Mouse (Mus musculus) embryonic facial prominence, embryonic 14.5 days (tissue): ENCODE measurements at regions not wholly inside any gene's neighbourhood (a gene's known extent, or its start where the extent isn't known, plus 50 kb on each side); places are given as distances from the start of the nearest gene placed in this dataset.

Experiments
- ATAC-seq: fragments of 200-750 bp; cut with Nextera tagmentation; 2 replicates; pipeline ENCODE4 v1.8.0; 2017; ENCODE audit warnings: low read depth, moderate number of reproducible peaks, moderate TSS enrichment
- DNase-seq: peaks from one replicate; pipeline ENCODE4 v3.0.0-alpha.2; 2015; ENCODE audit warnings: low spot score
- H3K27ac ChIP-seq: fragments of 300-500 bp; sonication (generic); replicated peaks from 2 replicates; pipeline ENCODE4 v1.5.1; 2014; ENCODE audit warnings: low read depth, mild to moderate bottlenecking, low read length, moderate library complexity
- H3K27me3 ChIP-seq: fragments of 300-500 bp; sonication (generic); replicated peaks from 2 replicates; pipeline ENCODE4 v1.6.1; 2014; ENCODE audit warnings: low read length; ENCODE audit not compliant: control insufficient read depth, insufficient read depth
- H3K36me3 ChIP-seq: fragments of 300-500 bp; sonication (generic); 2 replicates; pipeline ENCODE4 v1.6.1; 2014; ENCODE audit warnings: low read length, mixed read lengths; ENCODE audit not compliant: control insufficient read depth, insufficient read depth
- H3K4me1 ChIP-seq: fragments of 300-500 bp; sonication (generic); 2 replicates; pipeline ENCODE4 v1.6.1; 2014; ENCODE audit warnings: antibody characterized with exemption, low read length; ENCODE audit not compliant: control insufficient read depth, insufficient read depth
- H3K4me2 ChIP-seq: fragments of 300-500 bp; sonication (generic); 2 replicates; pipeline ENCODE4 v1.6.1; 2014; ENCODE audit warnings: low read depth, mild to moderate bottlenecking, low read length, moderate library complexity, mixed read lengths
- H3K4me3 ChIP-seq: fragments of 300-500 bp; sonication (generic); 2 replicates; pipeline ENCODE4 v1.5.1; 2014; ENCODE audit warnings: low read depth, mild to moderate bottlenecking, low read length
- H3K9ac ChIP-seq: fragments of 300-500 bp; sonication (generic); 2 replicates; pipeline ENCODE4 v1.6.1; 2014; ENCODE audit warnings: low read depth, mild to moderate bottlenecking, low read length, moderate library complexity, mixed read lengths
- H3K9me3 ChIP-seq: fragments of 300-500 bp; sonication (generic); 2 replicates; pipeline ENCODE4 v1.6.1; 2016; ENCODE audit warnings: low read length; ENCODE audit not compliant: control insufficient read depth
- WGBS: fragments of 180-500 bp; shearing (Covaris S2); extraction: QIAGEN DNeasy Blood & Tissue Kit; methylation state at CpG from one replicate; pipeline ENCODE4 v1.1.7; 2014; 5-methylcytosine and 5-hydroxymethylcytosine counted together

DNA sequence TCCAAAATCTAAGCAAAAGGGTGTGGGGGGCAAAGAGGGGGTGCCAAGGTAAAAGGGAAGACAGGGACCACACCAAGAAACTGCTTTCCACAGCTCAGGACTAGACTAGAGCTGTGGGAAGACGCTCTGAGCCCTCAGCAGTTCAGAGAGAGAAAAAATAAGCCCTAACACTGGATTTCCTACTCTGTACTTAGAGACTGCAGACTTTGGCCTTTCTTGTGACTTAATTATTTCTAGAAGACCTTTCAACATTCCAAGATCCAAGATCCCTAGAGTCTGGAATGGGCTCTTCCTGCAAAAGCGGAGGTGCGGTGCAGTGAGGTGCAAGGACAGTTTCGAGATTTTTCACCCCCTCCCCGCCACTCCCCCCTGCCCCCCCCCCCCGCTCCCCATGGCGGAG lies 141.3 kb downstream of the Nkx6-1 start:
- H3K27me3 ChIP-seq: peaks cover 35% of the 10 kb centered on the region
- WGBS: 23% methylated on average over 6 of the region's 7 CpGs
- H3K4me2 ChIP-seq: peak overlapping the region; percentile 42

DNA sequence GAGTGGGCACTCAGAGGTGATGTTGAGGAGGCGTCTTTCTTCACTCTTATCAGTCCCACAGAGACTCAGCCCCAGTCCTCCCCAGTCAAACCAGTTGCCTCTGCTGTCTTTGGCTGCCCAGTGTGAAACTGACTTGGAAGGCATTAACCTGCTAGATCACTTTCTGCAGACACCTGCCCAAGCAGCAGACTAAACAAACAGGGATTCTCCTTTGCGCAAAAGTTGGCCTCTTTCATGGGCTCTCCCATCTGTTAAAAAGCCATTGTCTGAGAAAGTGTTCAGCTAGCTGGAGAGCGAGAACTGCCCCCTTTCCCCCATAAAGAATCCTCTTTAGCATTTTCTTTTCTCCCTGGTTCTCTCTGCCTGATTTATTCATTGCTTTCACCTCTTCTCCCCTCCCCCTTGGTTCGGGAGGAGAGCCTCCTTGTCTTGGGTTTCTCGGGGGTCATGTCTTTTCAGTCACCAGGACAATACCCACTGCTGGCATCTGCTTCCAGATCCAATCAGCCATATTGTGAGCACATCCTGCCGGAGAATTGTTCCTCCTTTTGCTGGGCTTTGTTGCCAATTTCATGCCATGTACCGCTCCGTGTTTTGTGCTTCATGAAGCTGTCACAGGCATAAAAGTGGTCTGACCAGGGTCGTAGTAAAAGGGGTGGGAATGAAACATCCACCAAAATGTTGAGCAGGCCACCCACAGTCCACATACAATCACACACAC lies 143.7 kb downstream of the Nkx6-1 start:
- Histone ChIP-seq H3K4me2 (no peak overlapping the region), H3K9me3 (no peaks in the 10 kb centered on the region), H3K9ac (no peak overlapping the region), H3K36me3 (no peaks in the 10 kb centered on the region), H3K4me3 (no peak overlapping the region), H3K4me1 (0 out of 2 replicates have a peak, but pooled peaks cover 4% of the 10 kb centered on the region), H3K27me3 (peaks cover 35% of the 10 kb centered on the region), H3K27ac (no peak overlapping the region)
- DNase-seq: no peak
- no peak for ATAC-seq
- WGBS: 35% methylated on average over 9 of the region's 9 CpGs

More for the DNA sequence above, 141.3 kb downstream of the Nkx6-1 start:
- H3K4me3 ChIP-seq: 0 out of 2 replicates have a peak overlapping the region, but pooled peaks have one; percentile 13
- no peaks in the 10 kb centered on the region for H3K9me3 ChIP-seq
- peak overlapping the region; percentile 25; the same call in 1 of the 2 replicates for H3K9ac ChIP-seq
- ATAC-seq (no peak), DNase-seq (no peak)
- H3K27ac ChIP-seq: no peak overlapping the region
- H3K36me3 ChIP-seq: no peaks in the 10 kb centered on the region
- H3K4me1 ChIP-seq: 0 out of 2 replicates have a peak, but pooled peaks cover 4% of the 10 kb centered on the region

DNA sequence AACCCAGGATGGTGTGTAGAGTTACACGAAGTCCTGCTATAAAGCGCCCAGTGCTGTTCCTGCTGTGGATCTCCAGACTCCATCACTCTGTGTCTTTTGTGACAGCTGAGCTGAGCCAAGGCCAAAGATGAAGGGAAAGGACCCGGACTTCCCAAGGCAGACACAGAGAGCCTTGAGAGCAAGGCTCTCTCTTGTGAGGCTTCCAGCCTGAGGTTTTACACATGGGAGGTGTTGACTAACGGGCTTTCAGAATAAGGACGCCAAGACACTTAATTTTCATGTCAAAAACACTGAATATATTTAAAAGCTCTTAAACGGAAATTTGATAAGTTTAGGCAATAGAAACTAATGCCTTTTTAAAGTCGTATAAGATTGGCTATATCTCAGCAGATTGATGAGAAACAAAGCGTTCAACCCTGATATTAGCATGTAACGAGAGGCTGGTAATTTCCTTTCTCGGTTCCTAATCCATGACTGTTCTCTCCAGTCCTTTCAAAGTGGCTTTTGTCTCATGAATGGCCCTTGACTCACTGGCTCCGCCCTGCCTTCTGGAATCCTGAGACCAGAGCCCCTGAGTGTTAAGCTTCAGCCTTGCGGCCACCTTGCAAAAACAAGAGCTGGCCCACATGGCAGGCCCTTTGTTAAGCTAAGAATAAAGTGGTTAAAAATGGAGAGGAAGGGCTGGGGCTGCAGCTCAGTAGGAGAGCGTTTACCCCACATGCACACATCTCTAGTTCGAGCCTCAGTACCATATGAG lies 145.8 kb downstream of the Nkx6-1 start:
- H3K9ac ChIP-seq: no peak overlapping the region
- 38% methylated on average over 14 of the region's 14 CpGs for WGBS
- ATAC-seq (no peak), DNase-seq (peak; percentile 17)
- H3K4me1 ChIP-seq: 0 out of 2 replicates have a peak, but pooled peaks cover 4% of the 10 kb centered on the region
- H3K4me3 ChIP-seq: no peak overlapping the region
- no peak overlapping the region for H3K4me2 ChIP-seq
- no peak overlapping the region for H3K27ac ChIP-seq
- H3K27me3 ChIP-seq: peaks cover 15% of the 10 kb centered on the region; the same call in 1 of the 2 replicates
- no peaks in the 10 kb centered on the region for H3K36me3 ChIP-seq
- no peaks in the 10 kb centered on the region for H3K9me3 ChIP-seq

DNA sequence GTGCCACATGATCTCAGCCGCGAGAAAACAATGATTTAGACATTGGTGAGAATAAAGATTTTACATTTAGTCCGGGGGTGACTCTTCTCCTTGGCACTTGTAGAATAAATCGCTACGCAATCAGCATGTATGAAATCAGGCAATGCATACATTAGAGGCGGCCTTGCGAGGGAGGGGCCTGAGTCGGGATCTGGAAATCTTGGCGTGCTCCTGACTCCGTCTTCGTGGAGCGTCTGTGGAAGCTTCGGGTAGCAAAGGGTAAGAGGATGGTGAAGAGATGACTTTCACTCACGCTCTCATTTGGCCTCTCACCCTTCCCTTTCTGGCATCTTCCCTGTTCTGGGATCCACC lies 167.1 kb downstream of the Nkx6-1 start:
- Histone ChIP-seq H3K9me3 (no peaks in the 10 kb centered on the region), H3K4me2 (no peak overlapping the region), H3K9ac (no peak overlapping the region), H3K36me3 (no peaks in the 10 kb centered on the region), H3K4me3 (no peak overlapping the region), H3K27me3 (no peaks in the 10 kb centered on the region; the same call in 1 of the 2 replicates), H3K27ac (no peak overlapping the region), H3K4me1 (no peaks in the 10 kb centered on the region)
- DNase-seq (no peak), ATAC-seq (no peak)
- WGBS: 92% methylated on average over 14 of the region's 14 CpGs

DNA sequence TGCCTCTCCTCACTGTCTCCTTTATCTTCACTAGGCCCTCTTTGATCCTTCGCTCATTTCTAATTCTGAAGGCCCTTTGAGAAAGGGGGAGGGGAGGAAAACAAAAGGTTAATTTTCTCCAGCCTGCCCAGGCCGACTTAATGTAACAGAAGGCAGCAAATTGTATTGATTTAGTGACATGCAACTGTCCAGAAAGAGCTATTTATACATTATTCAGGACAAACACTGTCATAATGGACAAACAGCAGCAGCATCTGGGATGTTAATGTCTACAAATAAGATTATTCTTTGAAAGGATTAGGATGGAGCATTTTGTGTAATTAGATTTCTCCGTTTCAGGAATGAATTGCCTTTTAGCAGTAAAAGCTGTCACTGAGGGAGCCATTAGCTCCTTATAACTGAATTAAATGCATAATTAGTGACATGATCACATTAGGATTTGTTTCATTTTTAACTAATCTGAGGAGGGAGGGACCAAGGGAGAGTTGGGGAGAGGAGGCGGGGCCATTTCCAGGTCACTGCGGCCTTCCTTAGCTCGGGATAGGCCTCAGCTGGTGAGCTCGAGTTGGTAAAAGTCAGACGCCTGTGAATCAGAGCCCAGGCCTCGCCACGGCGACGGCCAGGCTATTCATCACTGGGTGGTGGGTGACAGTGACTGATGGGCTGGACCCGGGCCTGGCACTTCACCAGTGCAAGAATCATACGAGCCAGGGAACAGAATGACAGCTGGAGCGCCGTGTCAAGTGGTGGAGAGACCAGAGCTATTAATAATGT lies 167.7 kb downstream of the Nkx6-1 start:
- Histone ChIP-seq H3K4me3 (no peak overlapping the region), H3K9ac (no peak overlapping the region), H3K4me1 (no peaks in the 10 kb centered on the region), H3K27me3 (no peaks in the 10 kb centered on the region; the same call in 1 of the 2 replicates), H3K4me2 (no peak overlapping the region), H3K9me3 (no peaks in the 10 kb centered on the region), H3K27ac (no peak overlapping the region), H3K36me3 (no peaks in the 10 kb centered on the region)
- WGBS: 60% methylated on average over 16 of the region's 16 CpGs
- ATAC-seq: no peak
- no peak for DNase-seq

DNA sequence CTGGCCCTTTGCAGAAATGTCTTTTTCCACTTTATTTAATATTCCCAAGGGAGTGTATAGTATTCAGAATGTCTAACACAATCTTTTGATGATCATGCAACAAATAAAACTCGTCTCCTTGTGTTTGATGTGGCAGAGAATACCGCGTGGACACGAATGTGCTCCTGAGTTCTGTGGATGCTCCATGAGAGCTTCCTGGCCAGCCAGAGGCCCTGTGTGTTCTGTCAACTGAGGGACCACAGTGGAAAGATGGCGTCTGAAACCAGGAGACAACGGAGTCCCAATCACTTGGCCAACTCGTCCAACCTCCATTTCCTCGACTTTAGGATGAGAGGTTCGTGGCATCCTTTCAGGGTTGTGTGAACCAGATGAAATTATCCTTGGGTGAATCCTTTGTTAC lies 168.6 kb downstream of the Nkx6-1 start:
- Histone ChIP-seq H3K4me3 (no peak overlapping the region), H3K4me1 (no peaks in the 10 kb centered on the region), H3K27me3 (no peaks in the 10 kb centered on the region; the same call in 1 of the 2 replicates), H3K9me3 (no peaks in the 10 kb centered on the region), H3K27ac (no peak overlapping the region), H3K4me2 (no peak overlapping the region), H3K36me3 (no peaks in the 10 kb centered on the region), H3K9ac (no peak overlapping the region)
- no peak for DNase-seq
- ATAC-seq: no peak
- 95% methylated on average over 9 of the region's 9 CpGs for WGBS

DNA sequence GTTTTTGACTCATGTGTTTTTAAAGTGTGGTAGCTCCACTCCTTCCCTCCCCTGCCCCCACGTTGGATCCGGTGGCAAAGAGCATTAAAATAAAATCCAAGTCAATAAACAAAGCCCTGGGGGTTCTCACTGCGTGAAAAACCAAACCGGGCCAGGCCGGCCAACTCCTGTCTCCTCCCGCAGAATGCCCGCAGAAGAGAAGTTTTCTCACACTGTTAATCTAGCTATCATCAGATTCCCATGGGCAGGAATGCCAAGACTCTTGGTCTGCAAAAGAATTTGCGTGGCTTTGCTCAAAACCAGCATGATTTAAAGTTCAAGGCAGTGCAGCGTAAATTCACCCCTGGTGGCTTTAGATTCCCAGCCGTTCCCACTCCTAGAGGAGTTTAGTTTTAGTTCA lies 219.0 kb downstream of the Nkx6-1 start:
- Histone ChIP-seq H3K9ac (no peak overlapping the region), H3K4me2 (no peak overlapping the region), H3K27ac (no peak overlapping the region), H3K4me3 (no peak overlapping the region), H3K9me3 (no peaks in the 10 kb centered on the region), H3K27me3 (no peaks in the 10 kb centered on the region), H3K36me3 (no peaks in the 10 kb centered on the region), H3K4me1 (no peaks in the 10 kb centered on the region)
- DNase-seq (peak; percentile 30), ATAC-seq (no peak)
- WGBS: 26% methylated on average over 10 of the region's 10 CpGs

DNA sequence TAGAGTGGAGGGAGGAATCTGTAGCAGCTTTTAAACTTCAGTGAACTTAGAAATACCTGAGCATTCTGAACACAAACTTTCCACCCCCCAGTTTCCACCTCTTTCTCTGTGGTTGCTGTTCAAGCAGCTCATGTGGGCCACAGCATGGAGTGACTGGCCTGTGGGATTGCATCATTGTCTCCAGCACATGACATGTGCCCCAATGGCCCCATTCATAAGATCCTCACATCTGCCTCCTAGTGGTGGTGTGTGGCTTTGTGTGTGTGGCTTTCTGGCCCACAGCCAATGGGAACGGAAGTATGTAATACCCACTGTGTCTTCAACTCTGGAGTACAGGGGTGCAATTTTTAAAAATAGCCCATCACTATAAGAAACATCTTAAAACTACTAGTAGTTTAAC lies 223.0 kb downstream of the Nkx6-1 start:
- ATAC-seq (no peak), DNase-seq (no peak)
- Histone ChIP-seq H3K9me3 (no peaks in the 10 kb centered on the region), H3K36me3 (no peaks in the 10 kb centered on the region), H3K27me3 (no peaks in the 10 kb centered on the region), H3K4me2 (no peak overlapping the region), H3K27ac (no peak overlapping the region), H3K4me3 (no peak overlapping the region), H3K9ac (no peak overlapping the region), H3K4me1 (no peaks in the 10 kb centered on the region)
- WGBS: 81% methylated on average over 1 of the region's 1 CpGs
